Mouse (Mus musculus): ENCODE measurements at regions not wholly inside any gene's neighbourhood (a gene's known extent, or its start where the extent isn't known, plus 50 kb on each side); places are given as distances from the start of the nearest gene placed in this dataset.

GRCm38 (mm10) chr15:52095629-52096190 lies 1789.0 kb upstream of the Gm7489 start:
- ATAC-seq (replicated peaks; ENCODE audit: poor library complexity, severe bottlenecking) = no peak

- ATAC-seq (replicated peaks; ENCODE audit: poor library complexity, severe bottlenecking) = no peak
Observed at GRCm38 (mm10) chr15:52108761-52109160, 1775.9 kb upstream of the Gm7489 start.

- ATAC-seq (replicated peaks; ENCODE audit: poor library complexity, severe bottlenecking) = no peak
Observed at GRCm38 (mm10) chr15:52114368-52115036, 1770.2 kb upstream of the Gm7489 start.

- ATAC-seq (replicated peaks; ENCODE audit: poor library complexity, severe bottlenecking) = no peak
Observed at GRCm38 (mm10) chr15:52136693-52137092, 1748.0 kb upstream of the Gm7489 start.

- no peak for ATAC-seq (replicated peaks; ENCODE audit: poor library complexity, severe bottlenecking)
Observed at GRCm38 (mm10) chr15:52153421-52153820, 1731.3 kb upstream of the Gm7489 start.

GRCm38 (mm10) chr15:52155784-52156183 lies 1728.9 kb upstream of the Gm7489 start:
- ATAC-seq (replicated peaks; ENCODE audit: poor library complexity, severe bottlenecking) = no peak

GRCm38 (mm10) chr15:52156779-52157178 lies 1727.9 kb upstream of the Gm7489 start:
- no peak for ATAC-seq (replicated peaks; ENCODE audit: poor library complexity, severe bottlenecking)

GRCm38 (mm10) chr15:52160181-52161088 lies 1724.3 kb upstream of the Gm7489 start:
- peak; percentile 94 for ATAC-seq (replicated peaks; ENCODE audit: poor library complexity, severe bottlenecking)

GRCm38 (mm10) chr15:52161089-52161442 lies 1723.6 kb upstream of the Gm7489 start:
- no peak for ATAC-seq (replicated peaks; ENCODE audit: poor library complexity, severe bottlenecking)

GRCm38 (mm10) chr15:52161568-52162316 lies 1723.0 kb upstream of the Gm7489 start:
- ATAC-seq (replicated peaks; ENCODE audit: poor library complexity, severe bottlenecking) = no peak

GRCm38 (mm10) chr15:52166144-52166543 lies 1718.6 kb upstream of the Gm7489 start:
- ATAC-seq (replicated peaks; ENCODE audit: poor library complexity, severe bottlenecking) = no peak

GRCm38 (mm10) chr15:52166595-52167443 lies 1717.9 kb upstream of the Gm7489 start:
- no peak for ATAC-seq (replicated peaks; ENCODE audit: poor library complexity, severe bottlenecking)

- ATAC-seq (replicated peaks; ENCODE audit: poor library complexity, severe bottlenecking) = no peak
Observed at GRCm38 (mm10) chr15:52167811-52168210, 1716.9 kb upstream of the Gm7489 start.

- no peak for ATAC-seq (replicated peaks; ENCODE audit: poor library complexity, severe bottlenecking)
Observed at GRCm38 (mm10) chr15:52176951-52177350, 1707.8 kb upstream of the Gm7489 start.

- ATAC-seq (replicated peaks; ENCODE audit: poor library complexity, severe bottlenecking) = no peak
Observed at GRCm38 (mm10) chr15:52178668-52179067, 1706.0 kb upstream of the Gm7489 start.

GRCm38 (mm10) chr15:52179379-52179778 lies 1705.3 kb upstream of the Gm7489 start:
- no peak for ATAC-seq (replicated peaks; ENCODE audit: poor library complexity, severe bottlenecking)

- no peak for ATAC-seq (replicated peaks; ENCODE audit: poor library complexity, severe bottlenecking)
Observed at GRCm38 (mm10) chr15:52191176-52191575, 1693.5 kb upstream of the Gm7489 start.

GRCm38 (mm10) chr15:52207271-52207670 lies 1677.4 kb upstream of the Gm7489 start:
- ATAC-seq (replicated peaks; ENCODE audit: poor library complexity, severe bottlenecking) = no peak

- no peak for ATAC-seq (replicated peaks; ENCODE audit: poor library complexity, severe bottlenecking)
Observed at GRCm38 (mm10) chr15:52232442-52232841, 1652.3 kb upstream of the Gm7489 start.

- no peak for ATAC-seq (replicated peaks; ENCODE audit: poor library complexity, severe bottlenecking)
Observed at GRCm38 (mm10) chr15:52236220-52236619, 1648.5 kb upstream of the Gm7489 start.
